Mouse (Mus musculus) lung, postnatal 0 days (tissue): ENCODE results near the gene Scn11a.

Source experiments
- CTCF ChIP-seq: IDR thresholded peaks from 2 replicates; pipeline ENCODE4 v1.5.1; 2016; ENCODE audit warnings: antibody characterized with exemption, mild to moderate bottlenecking
- EP300 ChIP-seq: IDR thresholded peaks from 2 replicates; pipeline ENCODE4 v1.6.1; 2016; ENCODE audit warnings: antibody characterized with exemption, mild to moderate bottlenecking, control low read depth

DNA sequence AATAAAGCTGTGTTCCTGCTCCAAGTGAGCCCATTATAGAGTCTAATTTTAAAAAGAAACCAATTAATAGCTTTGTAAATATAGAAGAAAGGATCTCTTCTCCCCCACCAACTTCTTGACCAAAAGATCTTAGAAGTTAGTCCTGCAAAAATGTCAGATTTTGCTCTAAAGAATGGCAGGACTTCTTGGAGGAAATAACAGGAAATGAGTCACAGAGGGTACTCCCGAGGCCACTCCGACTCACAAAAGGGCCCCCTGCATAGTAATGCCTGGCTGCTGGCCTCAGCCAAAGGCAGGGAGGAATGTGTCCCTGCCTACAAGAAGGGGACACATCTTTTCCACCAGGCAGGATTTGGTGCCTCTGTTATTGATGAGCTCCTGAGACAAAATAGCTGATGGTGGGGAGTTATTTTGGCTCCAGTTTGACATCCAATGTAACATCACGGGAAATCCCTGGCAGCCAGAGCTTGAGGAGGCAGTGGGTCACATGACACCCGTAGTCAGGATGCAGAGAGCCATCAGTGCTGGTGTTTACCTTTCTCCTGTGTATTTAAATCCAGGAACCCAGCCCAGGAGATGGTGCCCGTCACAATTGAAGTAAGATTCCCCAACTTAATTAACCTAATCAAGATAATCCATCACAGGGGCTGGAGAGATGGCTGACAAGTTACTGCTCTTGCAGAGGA, 84.0 kb downstream of the Scn11a start:
- TF ChIP-seq CTCF (no peak), EP300 (no peak)
